8 mouse cellular contexts compared by ENCODE assay signal in the genomic region with DNA sequence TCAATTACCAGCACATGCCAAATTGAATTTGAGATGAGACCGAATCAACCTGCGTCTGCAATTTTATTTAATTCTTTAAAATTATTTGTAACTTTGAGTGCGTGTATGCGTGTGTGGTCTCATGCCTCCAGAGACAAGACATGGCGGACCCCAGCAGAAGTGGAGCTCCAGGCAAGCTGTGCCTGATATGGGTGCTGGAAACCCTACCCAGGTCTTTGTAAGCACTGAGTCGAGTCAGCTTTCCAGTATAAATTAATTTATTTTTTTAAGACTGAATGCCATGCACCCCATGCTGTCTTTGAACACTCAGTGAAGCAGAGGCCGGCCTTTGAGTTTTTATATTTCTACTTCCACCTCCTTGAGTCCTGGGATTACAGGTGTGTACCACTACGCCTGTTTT. TPM values are rescaled to one million over a fixed set of nuclear protein-coding genes. Genes with fewer than 3 reads are reported as not detected.
DNase-seq lines count a peak whose midpoint lies in the region; ATAC-seq and TF ChIP-seq lines count a peak whose summit lies in the region.

No protein-coding gene starts in this region.

- no peaks in the 10 kb centered on the region for H3K27me3 ChIP-seq in heart, embryonic 11.5 days (ENCODE audit: control insufficient read depth, insufficient read depth, low read length)
- H3K27me3 ChIP-seq in E14TG2a.4 (ENCODE audit: insufficient read depth, low read length) = peaks cover 14% of the 10 kb centered on the region
- peaks cover 6% of the 10 kb centered on the region; the same call in 1 of the 2 replicates for H3K27me3 ChIP-seq in forebrain, embryonic 16.5 days (replicated peaks; ENCODE audit: control insufficient read depth, insufficient read depth, low read length)
- no peaks in the 10 kb centered on the region for H3K27me3 ChIP-seq in lung, postnatal 0 days (replicated peaks; ENCODE audit: insufficient read depth, low read length)

- WGBS in heart, embryonic 11.5 days (ENCODE audit: insufficient replicate concordance) = 36% methylated on average over 8 of the region's 8 CpGs
- WGBS in forebrain, embryonic 16.5 days = 44% methylated on average over 8 of the region's 8 CpGs
- WGBS in lung, postnatal 0 days = 43% methylated on average over 8 of the region's 8 CpGs

- no peak overlapping the region for H3K27ac ChIP-seq in heart, embryonic 11.5 days (ENCODE audit: low read depth, low read length)
- H3K27ac ChIP-seq in forebrain, embryonic 16.5 days (ENCODE audit: low read length) = no peak overlapping the region
- peak overlapping the region; percentile 80 for H3K27ac ChIP-seq in lung, postnatal 0 days (ENCODE audit: low read length)

- no peaks in the 10 kb centered on the region for H3K36me3 ChIP-seq in heart, embryonic 11.5 days (ENCODE audit: control insufficient read depth, insufficient read depth, low read length)
- no peaks in the 10 kb centered on the region for H3K36me3 ChIP-seq in E14TG2a.4 (ENCODE audit: insufficient read depth, low read length)
- H3K36me3 ChIP-seq in forebrain, embryonic 16.5 days (ENCODE audit: control insufficient read depth, insufficient read depth) = no peaks in the 10 kb centered on the region
- H3K36me3 ChIP-seq in lung, postnatal 0 days (ENCODE audit: insufficient read depth, low read length) = no peaks in the 10 kb centered on the region

- H3K4me1 ChIP-seq in heart, embryonic 11.5 days (ENCODE audit: control insufficient read depth, insufficient read depth, low read length) = no peaks in the 10 kb centered on the region
- peaks cover 5% of the 10 kb centered on the region; the same call in 1 of the 2 replicates for H3K4me1 ChIP-seq in E14TG2a.4 (replicated peaks; ENCODE audit: low read depth, low read length)
- peaks cover 10% of the 10 kb centered on the region for H3K4me1 ChIP-seq in forebrain, embryonic 16.5 days (replicated peaks; ENCODE audit: control insufficient read depth, insufficient read depth, low read length)
- no peaks in the 10 kb centered on the region; the same call in 1 of the 2 replicates for H3K4me1 ChIP-seq in lung, postnatal 0 days (ENCODE audit: insufficient read depth, low read depth, low read length)

- no peak for DNase-seq in heart, postnatal 4 days
- DNase-seq in lung, postnatal 0 days (ENCODE audit: low spot score) = no peak
- DNase-seq in frontal cortex, postnatal 10 days (ENCODE audit: low spot score in 2 of 2) = no peak
- DNase-seq in frontal cortex, postnatal 25 days (ENCODE audit: low spot score in 2 of 2) = no peak
- no peak for DNase-seq in ovary, postnatal 10 days (ENCODE audit: low spot score)

- H3K9me3 ChIP-seq in heart, embryonic 11.5 days (replicated peaks; ENCODE audit: control insufficient read depth, low read length) = no peaks in the 10 kb centered on the region
- H3K9me3 ChIP-seq in E14TG2a.4 (ENCODE audit: low read length) = peaks cover 13% of the 10 kb centered on the region
- no peaks in the 10 kb centered on the region for H3K9me3 ChIP-seq in forebrain, embryonic 16.5 days (ENCODE audit: control insufficient read depth, low read length)
- no peaks in the 10 kb centered on the region for H3K9me3 ChIP-seq in lung, postnatal 0 days (ENCODE audit: low read length)

- H3K4me3 ChIP-seq in heart, embryonic 11.5 days (ENCODE audit: low read depth, low read length) = peak overlapping the region; percentile 60
- peak overlapping the region; percentile 91 for H3K4me3 ChIP-seq in E14TG2a.4 (replicated peaks; ENCODE audit: low read length)
- peak overlapping the region; percentile 82 for H3K4me3 ChIP-seq in forebrain, embryonic 16.5 days (replicated peaks; ENCODE audit: low read length)
- H3K4me3 ChIP-seq in lung, postnatal 0 days (ENCODE audit: low read depth, low read length) = peak overlapping the region; percentile 82

- peak overlapping the region; percentile 81 for H3K4me2 ChIP-seq in heart, embryonic 11.5 days
- H3K4me2 ChIP-seq in forebrain, embryonic 16.5 days (ENCODE audit: low read length) = peak overlapping the region; percentile 82
- H3K4me2 ChIP-seq in lung, postnatal 0 days (replicated peaks; ENCODE audit: low read depth, low read length) = peak overlapping the region; percentile 86

- peak overlapping the region; percentile 83 for H3K9ac ChIP-seq in heart, embryonic 11.5 days (ENCODE audit: low read depth, low read length)
- peak overlapping the region; percentile 77; the same call in 1 of the 2 replicates for H3K9ac ChIP-seq in forebrain, embryonic 16.5 days (replicated peaks; ENCODE audit: low read depth, low read length)
- H3K9ac ChIP-seq in lung, postnatal 0 days (replicated peaks; ENCODE audit: low read depth) = peak overlapping the region; percentile 89

- ATAC-seq in heart, embryonic 11.5 days (replicated peaks; ENCODE audit: insufficient number of reproducible peaks, low FRiP score, low TSS enrichment) = no peak
- no peak for ATAC-seq in forebrain, embryonic 16.5 days
- no peak for ATAC-seq in lung, postnatal 0 days

- no peak for TF ChIP-seq EP300 in lung, postnatal 0 days (IDR thresholded peaks at IDR 0.05)

- TF ChIP-seq CTCF in E14TG2a.4 (conservative IDR thresholded peaks at IDR 0.05; ENCODE audit: low read length) = no peak
- no peak for TF ChIP-seq CTCF in lung, postnatal 0 days (IDR thresholded peaks at IDR 0.05)

RNA-seq across cellular contexts. Expression of gene Atg7, which starts 0.8 kb away (rescaled TPM):
- 16.4 and 16.9 TPM in 2 replicates for polyA plus RNA-seq in heart, embryonic 11.5 days (2014; fragmentation: Nextera tagmentation; extraction: Ambion mirVana)
- 10 to 100 TPM; 15.9 to 20.0 TPM for total RNA-seq in heart, postnatal 4 days (2021)
- polyA plus RNA-seq in forebrain, embryonic 16.5 days (2015; fragmentation: Nextera tagmentation; extraction: Ambion mirVana) = 22.8 and 23.2 TPM in 2 replicates
- 17.5 and 18.4 TPM in 2 replicates for polyA plus RNA-seq in lung, postnatal 0 days (2015; fragmentation: Nextera tagmentation; extraction: Ambion mirVana)
